Mouse (Mus musculus): ENCODE data around the gene Gcfc2. TPM values are rescaled to one million over a fixed set of nuclear protein-coding genes. Genes with fewer than 3 reads are reported as not detected.
A peak's percentile ranks its signal among the peaks of the same experiment; 100 is the strongest.

Gcfc2 gene
- total RNA-seq, 2 experiments from 2014 or later: 13.6 to 14.4 TPM

- intact Hi-C loops (cut with DNase I): no loop called here
- DNase-seq (ENCODE audit: extremely low spot score in 1 of 2, low spot score in 2 of 2): no peak
Observed at GRCm38 (mm10) chr6:81966068-81966544, 42.6 kb downstream of the Gcfc2 start.

- no peak for DNase-seq (ENCODE audit: extremely low spot score in 1 of 2, low spot score in 2 of 2)
- intact Hi-C loops (cut with DNase I): loop anchor here (10.0 kb wide), 2 partner anchors 764 to 1004 kb away; no protein-coding TSS in a partner anchor
Observed at GRCm38 (mm10) chr6:81971196-81971595, 47.7 kb downstream of the Gcfc2 start.

GRCm38 (mm10) chr6:81972595-81972994, 49.1 kb downstream of the Gcfc2 start:
- no peak for DNase-seq (ENCODE audit: extremely low spot score in 1 of 2, low spot score in 2 of 2)
- intact Hi-C loops (cut with DNase I): loop anchor here (10.0 kb wide), 2 partner anchors 762 to 1002 kb away; no protein-coding TSS in a partner anchor

- intact Hi-C loops (cut with DNase I): loop anchor here (2.0 to 10.0 kb wide), 3 partner anchors 727 to 999 kb away; no protein-coding TSS in a partner anchor
- DNase-seq (ENCODE audit: extremely low spot score in 1 of 2, low spot score in 2 of 2): peak; percentile 78 to 80
Observed at GRCm38 (mm10) chr6:81975971-81976621, 52.6 kb downstream of the Gcfc2 start.

- intact Hi-C loops (cut with DNase I): loop anchor here (10.0 kb wide), 2 partner anchors 756 to 996 kb away; no protein-coding TSS in a partner anchor
- DNase-seq (ENCODE audit: extremely low spot score in 1 of 2, low spot score in 2 of 2): no peak
Observed at GRCm38 (mm10) chr6:81979286-81979685, 55.8 kb downstream of the Gcfc2 start.

- no peak for DNase-seq (ENCODE audit: extremely low spot score in 1 of 2, low spot score in 2 of 2)
- intact Hi-C loops (cut with DNase I): loop anchor here (2.0 to 5.0 kb wide), 2 partner anchors 56 to 133 kb away; partner anchors contain the start of gene Eva1a
Observed at GRCm38 (mm10) chr6:81986171-81986570, 62.7 kb downstream of the Gcfc2 start.

GRCm38 (mm10) chr6:81986599-81986998, 63.1 kb downstream of the Gcfc2 start:
- intact Hi-C loops (cut with DNase I): loop anchor here (2.0 to 5.0 kb wide), 2 partner anchors 56 to 132 kb away; partner anchors contain the start of gene Eva1a
- no peak for DNase-seq (ENCODE audit: extremely low spot score in 1 of 2, low spot score in 2 of 2)

- DNase-seq (ENCODE audit: extremely low spot score in 1 of 2, low spot score in 2 of 2): peak; percentile 72 to 88
- intact Hi-C loops (cut with DNase I): loop anchor here (2.0 to 5.0 kb wide), 2 partner anchors 55 to 132 kb away; partner anchors contain the start of gene Eva1a
Observed at GRCm38 (mm10) chr6:81987010-81987409, 63.5 kb downstream of the Gcfc2 start.

GRCm38 (mm10) chr6:81987580-81987979, 64.1 kb downstream of the Gcfc2 start:
- intact Hi-C loops (cut with DNase I): loop anchor here (2.0 to 5.0 kb wide), 2 partner anchors 55 to 131 kb away; partner anchors contain the start of gene Eva1a
- DNase-seq (ENCODE audit: extremely low spot score in 1 of 2, low spot score in 2 of 2): peak; percentile 38 to 39

- DNase-seq (ENCODE audit: extremely low spot score in 1 of 2, low spot score in 2 of 2): no peak
- intact Hi-C loops (cut with DNase I): loop anchor here (5.0 kb wide), 1 partner anchor 54 kb away; the partner anchor contains the start of gene Eva1a
Observed at GRCm38 (mm10) chr6:81988341-81988740, 64.9 kb downstream of the Gcfc2 start.

GRCm38 (mm10) chr6:81990049-81990810, 66.8 kb downstream of the Gcfc2 start:
- intact Hi-C loops (cut with DNase I): no loop called here
- DNase-seq (ENCODE audit: extremely low spot score in 1 of 2, low spot score in 2 of 2): peak in 1 of 2 experiments; percentile 29

Small RNA genes within 50 kb of the gene (microRNA-seq; reads per million reads assigned to microRNA genes)
- gene Mir468 (not detected), gene Mir7232 (not detected)

Other genes with a start within 250 kb of the Gcfc2 start
- 10 to 100 TPM; 32.8 to 33.5 TPM for gene Mrpl19, start 42.3 kb downstream of the Gcfc2 start, total RNA-seq (2021)
- 1 to 10 TPM; 6.8 to 9.0 TPM for gene Eva1a, start 117.4 kb downstream of the Gcfc2 start, total RNA-seq (2021)